Mouse (Mus musculus): ENCODE results near the gene Slk. TPM values are rescaled to one million over a fixed set of nuclear protein-coding genes. Genes with fewer than 3 reads are reported as not detected.
"Not testable (repeated sequence)": the region's sequence is repeated elsewhere in the genome, so short reads cannot be mapped to it uniquely, and the experiment has no call there.

The Slk gene
- polyA plus RNA-seq, 2 experiments from 2014 or later, result 15.1 to 16.2 TPM

GRCm38 (mm10) chr19:47571981-47572380, 7.5 kb upstream of the Slk start:
- ATAC-seq, result not testable (repeated sequence)

- ATAC-seq, result no peak
These were observed 5.8 kb upstream of the Slk start for GRCm38 (mm10) chr19:47573718-47574117.

- peak; percentile 20 for ATAC-seq
These were observed 775 bp upstream of the Slk start for GRCm38 (mm10) chr19:47578581-47579224.

- peak; percentile 8 for ATAC-seq
These were observed 532 bp downstream of the Slk start for GRCm38 (mm10) chr19:47579788-47580631.

- ATAC-seq, result no peak
These were observed 6.3 kb downstream of the Slk start for GRCm38 (mm10) chr19:47585772-47586171.

- no peak for ATAC-seq
These were observed 7.5 kb downstream of the Slk start for GRCm38 (mm10) chr19:47587009-47587408.

- ATAC-seq, result no peak
These were observed 29.0 kb downstream of the Slk start for GRCm38 (mm10) chr19:47608513-47608912.

- no peak for ATAC-seq
These were observed 34.0 kb downstream of the Slk start for GRCm38 (mm10) chr19:47613442-47613841.

GRCm38 (mm10) chr19:47621478-47621877, 42.0 kb downstream of the Slk start:
- no peak for ATAC-seq

GRCm38 (mm10) chr19:47624940-47625711, 45.6 kb downstream of the Slk start:
- ATAC-seq, result no peak

GRCm38 (mm10) chr19:47627450-47627849, 48.0 kb downstream of the Slk start:
- ATAC-seq, result no peak

- ATAC-seq, result no peak
These were observed 49.6 kb downstream of the Slk start for GRCm38 (mm10) chr19:47629068-47629467.

- ATAC-seq, result no peak
These were observed 50.9 kb downstream of the Slk start for GRCm38 (mm10) chr19:47630381-47630780.

GRCm38 (mm10) chr19:47631799-47632198, 52.3 kb downstream of the Slk start:
- ATAC-seq, result no peak

GRCm38 (mm10) chr19:47635380-47635779, 55.9 kb downstream of the Slk start:
- ATAC-seq, result no peak

- ATAC-seq, result no peak
These were observed 64.4 kb downstream of the Slk start for GRCm38 (mm10) chr19:47643910-47644309.

GRCm38 (mm10) chr19:47645583-47645982, 66.1 kb downstream of the Slk start:
- ATAC-seq, result no peak

GRCm38 (mm10) chr19:47646508-47647120, 67.1 kb downstream of the Slk start:
- no peak for ATAC-seq

GRCm38 (mm10) chr19:47649071-47649470, 69.6 kb downstream of the Slk start:
- ATAC-seq, result no peak

GRCm38 (mm10) chr19:47650366-47651159, 71.1 kb downstream of the Slk start:
- no peak for ATAC-seq

GRCm38 (mm10) chr19:47651160-47651480, 71.6 kb downstream of the Slk start:
- no peak for ATAC-seq

- ATAC-seq, result no peak
These were observed 72.8 kb downstream of the Slk start for GRCm38 (mm10) chr19:47652255-47652654.
